Mouse (Mus musculus) hindbrain, embryonic 13.5 days (tissue): ENCODE data around the gene Ptpn12. TPM values are rescaled to one million over a fixed set of nuclear protein-coding genes. Genes with fewer than 3 reads are reported as not detected.

Experiments used
- ATAC-seq: fragments of 200-750 bp; cut with Nextera tagmentation; 2 replicates; pipeline ENCODE4 v1.8.0; 2017; ENCODE audit warnings: moderate TSS enrichment; ENCODE audit not compliant: low FRiP score
- H3K27ac ChIP-seq: fragments of 300-500 bp; sonication (generic); 2 replicates; pipeline ENCODE4 v1.5.1; 2015; ENCODE audit warnings: inconsistent platforms, mild to moderate bottlenecking, moderate library complexity
- H3K27me3 ChIP-seq: fragments of 300-500 bp; sonication (generic); 2 replicates; pipeline ENCODE4 v1.6.1; 2015; ENCODE audit warnings: mild to moderate bottlenecking, inconsistent platforms
- H3K36me3 ChIP-seq: fragments of 300-500 bp; sonication (generic); 2 replicates; pipeline ENCODE4 v1.6.1; 2015; ENCODE audit warnings: mild to moderate bottlenecking, inconsistent platforms
- H3K4me1 ChIP-seq: fragments of 300-500 bp; sonication (generic); replicated peaks from 2 replicates; pipeline ENCODE4 v1.6.1; 2015; ENCODE audit warnings: inconsistent platforms
- H3K4me2 ChIP-seq: fragments of 300-500 bp; sonication (generic); 2 replicates; pipeline ENCODE4 v1.6.1; 2015; ENCODE audit warnings: inconsistent platforms, mild to moderate bottlenecking, moderate library complexity
- H3K4me3 ChIP-seq: fragments of 300-500 bp; sonication (generic); 2 replicates; pipeline ENCODE4 v1.5.1; 2015; ENCODE audit warnings: mild to moderate bottlenecking, inconsistent platforms
- H3K9ac ChIP-seq: fragments of 300-500 bp; sonication (generic); 2 replicates; pipeline ENCODE4 v1.6.1; 2015; ENCODE audit warnings: mild to moderate bottlenecking, inconsistent platforms
- H3K9me3 ChIP-seq: fragments of 300-500 bp; sonication (generic); 2 replicates; pipeline ENCODE4 v1.6.1; 2016; ENCODE audit warnings: inconsistent platforms
- WGBS: fragments of 180-500 bp; shearing (Covaris S2); methylation state at CpG from one replicate; pipeline ENCODE4 v1.1.7; 2015; 5-methylcytosine and 5-hydroxymethylcytosine counted together
- polyA plus RNA-seq: library from polyadenylated mRNA; unstranded; fragments of >200 nt; fragmentation: Nextera tagmentation; extraction: Ambion mirVana; gene quantifications from 2 replicates; pipeline ENCODE4 v1.2.1, GENCODE M21; 2015

The Ptpn12 gene
- polyA plus RNA-seq, 1 experiment from 2014 or later, result 27.6 TPM

- 97% methylated on average over 10 of the region's 10 CpGs for WGBS
- peaks cover 77% of the 10 kb centered on the region for H3K36me3 ChIP-seq
- H3K4me1 ChIP-seq, result no peaks in the 10 kb centered on the region
Measured at GRCm38 (mm10) chr5:21001622-21002315, 53.9 kb downstream of the Ptpn12 start.

GRCm38 (mm10) chr5:20998427-20998826 lies 57.3 kb downstream of the Ptpn12 start:
- Histone ChIP-seq H3K4me1 (no peaks in the 10 kb centered on the region), H3K27me3 (no peaks in the 10 kb centered on the region), H3K36me3 (peaks cover 94% of the 10 kb centered on the region), H3K4me2 (no peak overlapping the region), H3K27ac (no peak overlapping the region), H3K9ac (no peak overlapping the region), H3K4me3 (no peak overlapping the region), H3K9me3 (0 out of 2 replicates have a peak, but pooled peaks cover 5% of the 10 kb centered on the region)
- WGBS, result 91% methylated on average over 6 of the region's 6 CpGs
- ATAC-seq, result no peak

More at GRCm38 (mm10) chr5:21001622-21002315, 53.9 kb downstream of the Ptpn12 start:
- Histone ChIP-seq H3K9me3 (0 out of 2 replicates have a peak, but pooled peaks cover 5% of the 10 kb centered on the region), H3K27me3 (no peaks in the 10 kb centered on the region), H3K4me2 (no peak overlapping the region), H3K4me3 (no peak overlapping the region), H3K27ac (no peak overlapping the region), H3K9ac (no peak overlapping the region)
- no peak for ATAC-seq

GRCm38 (mm10) chr5:20997555-20997954 lies 58.2 kb downstream of the Ptpn12 start:
- Histone ChIP-seq H3K27me3 (no peaks in the 10 kb centered on the region), H3K4me2 (no peak overlapping the region), H3K27ac (no peak overlapping the region), H3K4me1 (no peaks in the 10 kb centered on the region), H3K36me3 (peaks cover 89% of the 10 kb centered on the region), H3K9ac (no peak overlapping the region), H3K4me3 (no peak overlapping the region), H3K9me3 (0 out of 2 replicates have a peak, but pooled peaks cover 5% of the 10 kb centered on the region)
- 96% methylated on average over 6 of the region's 6 CpGs for WGBS
- ATAC-seq, result no peak

- Histone ChIP-seq H3K9ac (no peak overlapping the region), H3K4me2 (no peak overlapping the region), H3K27me3 (no peaks in the 10 kb centered on the region), H3K27ac (no peak overlapping the region), H3K4me1 (no peaks in the 10 kb centered on the region), H3K36me3 (peaks cover 75% of the 10 kb centered on the region), H3K4me3 (no peak overlapping the region), H3K9me3 (no peaks in the 10 kb centered on the region)
- ATAC-seq, result no peak
- 95% methylated on average over 8 of the region's 8 CpGs for WGBS
Measured at GRCm38 (mm10) chr5:20990062-20990809, 65.5 kb downstream of the Ptpn12 start.

- H3K4me1 ChIP-seq, result no peaks in the 10 kb centered on the region
- no peak overlapping the region for H3K9ac ChIP-seq
- no peak for ATAC-seq
- peaks cover 60% of the 10 kb centered on the region for H3K36me3 ChIP-seq
- no peaks in the 10 kb centered on the region for H3K27me3 ChIP-seq
- whole genome bisulfite sequencing, result 95% methylated on average over 8 of the region's 8 CpGs
- H3K9me3 ChIP-seq, result no peaks in the 10 kb centered on the region
- H3K27ac ChIP-seq, result no peak overlapping the region
- H3K4me3 ChIP-seq, result no peak overlapping the region
- H3K4me2 ChIP-seq, result no peak overlapping the region
Measured at GRCm38 (mm10) chr5:20986271-20986670, 69.4 kb downstream of the Ptpn12 start.

GRCm38 (mm10) chr5:20983505-20983904 lies 72.2 kb downstream of the Ptpn12 start:
- H3K9ac ChIP-seq, result no peak overlapping the region

GRCm38 (mm10) chr5:20974690-20975089 lies 81.0 kb downstream of the Ptpn12 start:
- Histone ChIP-seq H3K9ac (no peak overlapping the region), H3K4me2 (no peak overlapping the region), H3K27ac (no peak overlapping the region), H3K4me3 (no peak overlapping the region), H3K36me3 (no peaks in the 10 kb centered on the region), H3K27me3 (no peaks in the 10 kb centered on the region), H3K4me1 (no peaks in the 10 kb centered on the region), H3K9me3 (no peaks in the 10 kb centered on the region)
- 89% methylated on average over 4 of the region's 4 CpGs for WGBS
- no peak for ATAC-seq

More at GRCm38 (mm10) chr5:20983505-20983904, 72.2 kb downstream of the Ptpn12 start:
- no peaks in the 10 kb centered on the region for H3K27me3 ChIP-seq
- H3K4me1 ChIP-seq, result no peaks in the 10 kb centered on the region
- H3K4me2 ChIP-seq, result no peak overlapping the region
- peaks cover 34% of the 10 kb centered on the region for H3K36me3 ChIP-seq
- no peaks in the 10 kb centered on the region for H3K9me3 ChIP-seq
- ATAC-seq, result no peak
- no peak overlapping the region for H3K27ac ChIP-seq
- H3K4me3 ChIP-seq, result no peak overlapping the region

- WGBS, result 14% methylated on average over 7 of the region's 7 CpGs
- Histone ChIP-seq H3K36me3 (no peaks in the 10 kb centered on the region), H3K4me1 (no peaks in the 10 kb centered on the region), H3K4me2 (no peak overlapping the region), H3K27me3 (no peaks in the 10 kb centered on the region), H3K27ac (no peak overlapping the region), H3K9ac (no peak overlapping the region), H3K9me3 (no peaks in the 10 kb centered on the region), H3K4me3 (no peak overlapping the region)
- no peak for ATAC-seq
Measured at GRCm38 (mm10) chr5:20973999-20974398, 81.7 kb downstream of the Ptpn12 start.

- ATAC-seq, result no peak
- Histone ChIP-seq H3K9me3 (no peaks in the 10 kb centered on the region), H3K36me3 (no peaks in the 10 kb centered on the region), H3K9ac (no peak overlapping the region), H3K27me3 (no peaks in the 10 kb centered on the region), H3K27ac (no peak overlapping the region), H3K4me2 (no peak overlapping the region), H3K4me1 (no peaks in the 10 kb centered on the region; the same call in 1 of the 2 replicates), H3K4me3 (no peak overlapping the region)
- 50% methylated on average over 5 of the region's 5 CpGs for WGBS
Measured at GRCm38 (mm10) chr5:20973069-20973468, 82.6 kb downstream of the Ptpn12 start.

GRCm38 (mm10) chr5:20968963-20969362 lies 86.7 kb downstream of the Ptpn12 start:
- no peak for ATAC-seq
- Histone ChIP-seq H3K27me3 (no peaks in the 10 kb centered on the region), H3K4me2 (no peak overlapping the region), H3K9ac (no peak overlapping the region), H3K4me3 (no peak overlapping the region), H3K36me3 (no peaks in the 10 kb centered on the region), H3K27ac (no peak overlapping the region), H3K4me1 (no peaks in the 10 kb centered on the region; the same call in 1 of the 2 replicates), H3K9me3 (no peaks in the 10 kb centered on the region)
- WGBS, result 66% methylated on average over 9 of the region's 9 CpGs

- H3K9ac ChIP-seq, result no peak overlapping the region
- H3K9me3 ChIP-seq, result no peaks in the 10 kb centered on the region
- no peak overlapping the region for H3K4me2 ChIP-seq
- no peaks in the 10 kb centered on the region for H3K27me3 ChIP-seq
- H3K36me3 ChIP-seq, result no peaks in the 10 kb centered on the region
- no peaks in the 10 kb centered on the region; the same call in 1 of the 2 replicates for H3K4me1 ChIP-seq
- WGBS, result 68% methylated on average over 9 of the region's 9 CpGs
- ATAC-seq, result 0 out of 2 replicates have a peak, but pooled peaks have one; percentile 57
- no peak overlapping the region for H3K27ac ChIP-seq
- no peak overlapping the region for H3K4me3 ChIP-seq
Measured at GRCm38 (mm10) chr5:20968493-20968892, 87.2 kb downstream of the Ptpn12 start.

- H3K27me3 ChIP-seq, result no peaks in the 10 kb centered on the region
- peak; percentile 55 for ATAC-seq
- no peak overlapping the region for H3K27ac ChIP-seq
- no peak overlapping the region for H3K4me3 ChIP-seq
- no peaks in the 10 kb centered on the region for H3K36me3 ChIP-seq
- 41% methylated on average over 4 of the region's 4 CpGs for WGBS
- no peaks in the 10 kb centered on the region for H3K9me3 ChIP-seq
- no peak overlapping the region for H3K9ac ChIP-seq
- no peak overlapping the region for H3K4me2 ChIP-seq
- H3K4me1 ChIP-seq, result no peaks in the 10 kb centered on the region; the same call in 1 of the 2 replicates
Measured at GRCm38 (mm10) chr5:20967942-20968341, 87.8 kb downstream of the Ptpn12 start.
